8 mouse cellular contexts compared by ENCODE assay signal in the genomic region with DNA sequence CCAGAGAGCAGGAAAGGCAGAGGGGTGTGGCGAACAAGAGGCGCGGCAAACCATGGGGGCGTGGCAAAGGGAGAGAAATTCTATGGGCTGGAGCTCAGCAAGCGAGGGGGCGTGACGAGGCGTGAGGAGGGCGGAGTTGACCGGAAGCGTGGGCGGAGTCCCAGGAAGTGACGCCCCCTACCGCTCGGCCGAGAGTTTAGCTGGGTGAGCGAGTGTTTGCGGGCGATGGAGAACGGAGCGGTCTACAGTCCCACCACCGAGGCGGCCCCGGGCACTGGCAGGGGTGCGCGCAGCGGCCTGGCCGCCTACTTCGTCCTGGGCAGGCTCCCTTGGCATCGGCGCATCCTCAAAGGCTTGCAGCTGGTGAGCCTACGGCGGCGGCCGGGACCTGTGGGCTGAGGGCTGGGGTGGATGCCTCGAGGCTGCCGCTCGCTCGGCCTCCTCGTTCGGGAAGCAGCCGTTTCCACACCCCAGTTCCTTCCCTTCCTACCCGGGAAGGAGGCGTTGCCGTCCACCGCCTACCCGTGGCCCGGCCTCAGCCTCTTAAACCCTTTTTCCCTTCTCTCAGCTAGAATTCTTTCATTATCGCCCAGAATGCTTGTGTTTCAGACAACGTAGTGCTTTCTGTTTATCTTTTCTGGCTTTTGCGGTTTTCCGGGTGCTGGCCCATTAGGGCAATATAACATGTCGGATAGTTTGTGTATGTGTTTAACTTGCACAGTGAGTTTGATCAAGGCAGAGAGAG. TPM values are rescaled to one million over a fixed set of nuclear protein-coding genes. Genes with fewer than 3 reads are reported as not detected.
DNase-seq lines count a peak whose midpoint lies in the region; ATAC-seq and TF ChIP-seq lines count a peak whose summit lies in the region.

A gene (plus strand): TSS at position 106 of the 745 bp plus-strand sequence.

- no peaks in the 10 kb centered on the region for H3K36me3 ChIP-seq in heart, embryonic 12.5 days
- H3K36me3 ChIP-seq in kidney, postnatal 0 days (ENCODE audit: insufficient read depth, low read length) = no peaks in the 10 kb centered on the region
- H3K36me3 ChIP-seq in liver, embryonic 11.5 days (ENCODE audit: control insufficient read depth, insufficient read depth, low read length) = no peaks in the 10 kb centered on the region
- no peaks in the 10 kb centered on the region for H3K36me3 ChIP-seq in stomach, embryonic 14.5 days (ENCODE audit: control insufficient read depth, insufficient read depth, low read length)

- peaks cover 40% of the 10 kb centered on the region for H3K4me1 ChIP-seq in heart, embryonic 12.5 days (replicated peaks)
- peaks cover 9% of the 10 kb centered on the region for H3K4me1 ChIP-seq in kidney, postnatal 0 days (replicated peaks; ENCODE audit: insufficient read depth, low read length)
- peaks cover 26% of the 10 kb centered on the region for H3K4me1 ChIP-seq in liver, embryonic 11.5 days (replicated peaks; ENCODE audit: control insufficient read depth, insufficient read depth, low read length)
- H3K4me1 ChIP-seq in stomach, embryonic 14.5 days (ENCODE audit: control insufficient read depth, insufficient read depth, low read length) = peaks cover 15% of the 10 kb centered on the region

- H3K27ac ChIP-seq in heart, embryonic 12.5 days (ENCODE audit: poor library complexity, severe bottlenecking) = peak within 1 kb of the TSS; percentile 88
- H3K27ac ChIP-seq in kidney, postnatal 0 days = peak within 1 kb of the TSS; percentile 88
- H3K27ac ChIP-seq in liver, embryonic 11.5 days (ENCODE audit: low read depth, low read length) = peak within 1 kb of the TSS; percentile 90
- H3K27ac ChIP-seq in stomach, embryonic 14.5 days (ENCODE audit: low read length) = peak within 1 kb of the TSS; percentile 84

- peak within 1 kb of the TSS; percentile 95 for H3K4me3 ChIP-seq in heart, embryonic 12.5 days
- H3K4me3 ChIP-seq in kidney, postnatal 0 days (replicated peaks; ENCODE audit: low read depth, low read length) = peak within 1 kb of the TSS; percentile 69
- peak within 1 kb of the TSS; percentile 88 for H3K4me3 ChIP-seq in liver, embryonic 11.5 days (ENCODE audit: low read depth, low read length)
- H3K4me3 ChIP-seq in stomach, embryonic 14.5 days (ENCODE audit: low read depth, low read length) = peak within 1 kb of the TSS; percentile 72

- H3K9ac ChIP-seq in heart, embryonic 12.5 days = peak within 1 kb of the TSS; percentile 94
- H3K9ac ChIP-seq in kidney, postnatal 0 days (ENCODE audit: low read depth, low read length) = peak within 1 kb of the TSS; percentile 78
- peak within 1 kb of the TSS; percentile 84 for H3K9ac ChIP-seq in liver, embryonic 11.5 days (ENCODE audit: low read depth, low read length)
- peak within 1 kb of the TSS; percentile 75 for H3K9ac ChIP-seq in stomach, embryonic 14.5 days (replicated peaks; ENCODE audit: low read depth, low read length)

- WGBS in heart, embryonic 12.5 days = under 1% methylated on average over 53 of the region's 53 CpGs
- under 1% methylated on average over 53 of the region's 53 CpGs for WGBS in kidney, postnatal 0 days
- under 1% methylated on average over 53 of the region's 53 CpGs for WGBS in liver, embryonic 11.5 days
- WGBS in stomach, embryonic 14.5 days = under 1% methylated on average over 53 of the region's 53 CpGs

- peak; percentile 69 for TF ChIP-seq CTCF in kidney, postnatal 0 days (IDR thresholded peaks at IDR 0.05; ENCODE audit: low read depth)

- H3K4me2 ChIP-seq in heart, embryonic 12.5 days = peak within 1 kb of the TSS; percentile 82
- H3K4me2 ChIP-seq in kidney, postnatal 0 days (ENCODE audit: low read length) = peak within 1 kb of the TSS; percentile 61
- peak within 1 kb of the TSS; percentile 63 for H3K4me2 ChIP-seq in liver, embryonic 11.5 days
- peak within 1 kb of the TSS; percentile 46 for H3K4me2 ChIP-seq in stomach, embryonic 14.5 days (replicated peaks; ENCODE audit: low read depth, low read length)

- no peaks in the 10 kb centered on the region for H3K27me3 ChIP-seq in heart, embryonic 12.5 days (replicated peaks)
- H3K27me3 ChIP-seq in kidney, postnatal 0 days (ENCODE audit: insufficient read depth, low read length) = no peaks in the 10 kb centered on the region
- no peaks in the 10 kb centered on the region for H3K27me3 ChIP-seq in liver, embryonic 11.5 days (replicated peaks; ENCODE audit: control insufficient read depth, insufficient read depth, low read length)
- H3K27me3 ChIP-seq in stomach, embryonic 14.5 days (ENCODE audit: control insufficient read depth, insufficient read depth, low read length) = no peaks in the 10 kb centered on the region

- ATAC-seq in erythroid progenitor cell, adult 5-6 weeks (replicated peaks; ENCODE audit: low FRiP score, poor library complexity, severe bottlenecking) = peak; percentile 91
- ATAC-seq in heart, embryonic 12.5 days (ENCODE audit: insufficient number of reproducible peaks, low FRiP score) = peak; percentile 91
- peak; percentile 90 for ATAC-seq in kidney, postnatal 0 days (replicated peaks; ENCODE audit: low FRiP score, low read depth)
- peak; percentile 88 for ATAC-seq in liver, embryonic 11.5 days (replicated peaks; ENCODE audit: low FRiP score)
- ATAC-seq in stomach, embryonic 14.5 days (ENCODE audit: insufficient number of reproducible peaks, insufficient read depth, low FRiP score, low read depth) = peak; percentile 90

- H3K9me3 ChIP-seq in heart, embryonic 12.5 days (replicated peaks) = no peaks in the 10 kb centered on the region
- H3K9me3 ChIP-seq in kidney, postnatal 0 days (replicated peaks; ENCODE audit: low read length) = no peaks in the 10 kb centered on the region
- no peaks in the 10 kb centered on the region for H3K9me3 ChIP-seq in liver, embryonic 11.5 days (ENCODE audit: control insufficient read depth, low read length)
- no peaks in the 10 kb centered on the region for H3K9me3 ChIP-seq in stomach, embryonic 14.5 days (ENCODE audit: control insufficient read depth, low read depth, low read length)

- DNase-seq in CD4-positive helper T cell, adult 2 months (ENCODE audit: low read depth, low spot score) = peak; percentile 96
- peak; percentile 80 for DNase-seq in brain, embryonic 18.5 days (ENCODE audit: low read depth, low spot score)
- peak; percentile 99 for DNase-seq in kidney, postnatal 0 days (ENCODE audit: low spot score)
- peak; percentile 98 for DNase-seq in liver, embryonic 11.5 days (ENCODE audit: low spot score)
- DNase-seq in naive thymus-derived CD4-positive, alpha-beta T cell, adult 2 months (ENCODE audit: low read depth) = peak; percentile 98

RNA-seq across cellular contexts. Expression of the gene that starts here (rescaled TPM):
- 8.8 and 9.7 TPM in 2 replicates for total RNA-seq in erythroid progenitor cell, adult 5-6 weeks (2015; ENCODE audit: low replicate concordance)
- total RNA-seq in erythroid progenitor cell, adult 5-6 weeks (2017; ENCODE audit: low replicate concordance) = 10.4 and 20.0 TPM in 2 replicates
- 42.2 and 43.9 TPM in 2 replicates for polyA plus RNA-seq in heart, embryonic 12.5 days (2016; fragmentation: Nextera tagmentation; extraction: Ambion mirVana)
- polyA plus RNA-seq in kidney, postnatal 0 days (2015; fragmentation: Nextera tagmentation; extraction: Ambion mirVana) = 64.5 and 70.3 TPM in 2 replicates
- 36.6 and 40.6 TPM in 2 replicates for polyA plus RNA-seq in liver, embryonic 11.5 days (2014; fragmentation: Nextera tagmentation; extraction: Ambion mirVana)
- polyA plus RNA-seq in stomach, embryonic 14.5 days (2014; fragmentation: Nextera tagmentation; extraction: Ambion mirVana) = 56.7 and 62.1 TPM in 2 replicates

Comparison
In these comparisons a context has a peak if more than half of its experiments do, and no peak if none do; other contexts are left out.
1. Peak in every context shown above with its lines: DNase-seq, ATAC-seq, H3K4me3 ChIP-seq and H3K27ac ChIP-seq.